Mouse (Mus musculus) stomach, embryonic 16.5 days (tissue): ENCODE results near the gene Porcn. TPM values are rescaled to one million over a fixed set of nuclear protein-coding genes. Genes with fewer than 3 reads are reported as not detected.

Experiments
- ATAC-seq: fragments of 200-750 bp; cut with Nextera tagmentation; 2 replicates; pipeline ENCODE4 v1.8.0; 2017; ENCODE audit warnings: moderate number of reproducible peaks, moderate TSS enrichment; ENCODE audit not compliant: insufficient read depth, low FRiP score
- H3K27ac ChIP-seq: fragments of 300-500 bp; sonication (generic); 2 replicates; pipeline ENCODE4 v1.5.1; 2014; ENCODE audit warnings: low read length
- H3K27me3 ChIP-seq: fragments of 300-500 bp; sonication (generic); 2 replicates; pipeline ENCODE4 v1.6.1; 2014; ENCODE audit warnings: low read length, control low read depth, mixed read lengths; ENCODE audit not compliant: control insufficient read depth, insufficient read depth
- H3K36me3 ChIP-seq: fragments of 300-500 bp; sonication (generic); 2 replicates; pipeline ENCODE4 v1.6.1; 2014; ENCODE audit warnings: low read length; ENCODE audit not compliant: control insufficient read depth, insufficient read depth
- H3K4me1 ChIP-seq: fragments of 300-500 bp; sonication (generic); 2 replicates; pipeline ENCODE4 v1.6.1; 2014; ENCODE audit warnings: low read length, control low read depth, mixed read lengths; ENCODE audit not compliant: control insufficient read depth, insufficient read depth
- H3K4me2 ChIP-seq: fragments of 300-500 bp; sonication (generic); 2 replicates; pipeline ENCODE4 v1.6.1; 2014; ENCODE audit warnings: low read depth, low read length, mixed read lengths
- H3K4me3 ChIP-seq: fragments of 300-500 bp; sonication (generic); replicated peaks from 2 replicates; pipeline ENCODE4 v1.5.1; 2014; ENCODE audit warnings: mild to moderate bottlenecking, low read length
- H3K9ac ChIP-seq: fragments of 300-500 bp; sonication (generic); 2 replicates; pipeline ENCODE4 v1.6.1; 2014; ENCODE audit warnings: low read length
- H3K9me3 ChIP-seq: fragments of 300-500 bp; sonication (generic); replicated peaks from 2 replicates; pipeline ENCODE4 v1.6.1; 2016; ENCODE audit warnings: low read length, control low read depth; ENCODE audit not compliant: control insufficient read depth
- WGBS: fragments of 180-500 bp; shearing (Covaris S2); extraction: QIAGEN DNeasy Blood & Tissue Kit; methylation state at CpG from one replicate; pipeline ENCODE4 v1.1.7; 2014; 5-methylcytosine and 5-hydroxymethylcytosine counted together
- polyA plus RNA-seq: library from polyadenylated mRNA; unstranded; fragments of >200 nt; fragmentation: Nextera tagmentation; extraction: Ambion mirVana; gene quantifications from 2 replicates; pipeline ENCODE4 v1.2.1, GENCODE M21; 2015

Gene Porcn
- polyA plus RNA-seq, 1 experiment from 2014 or later: 13.8 TPM

GRCm38 (mm10) chrX:8236704-8237103 is 30.4 kb upstream of the Porcn start:
- WGBS: 68% methylated on average over 2 of the region's 2 CpGs
- H3K36me3 ChIP-seq: no peaks in the 10 kb centered on the region
- no peaks in the 10 kb centered on the region for H3K9me3 ChIP-seq
- no peak overlapping the region for H3K4me3 ChIP-seq
- H3K4me1 ChIP-seq: no peaks in the 10 kb centered on the region
- H3K27ac ChIP-seq: no peak overlapping the region
- H3K4me2 ChIP-seq: no peak overlapping the region
- H3K9ac ChIP-seq: no peak overlapping the region
- H3K27me3 ChIP-seq: no peaks in the 10 kb centered on the region
- ATAC-seq: no peak

GRCm38 (mm10) chrX:8233602-8234001 is 27.3 kb upstream of the Porcn start:
- H3K27ac ChIP-seq: no peak overlapping the region
- no peaks in the 10 kb centered on the region for H3K36me3 ChIP-seq
- no peaks in the 10 kb centered on the region for H3K27me3 ChIP-seq
- WGBS: 86% methylated on average over 3 of the region's 3 CpGs
- no peak overlapping the region for H3K4me2 ChIP-seq
- no peaks in the 10 kb centered on the region for H3K9me3 ChIP-seq
- H3K4me3 ChIP-seq: no peak overlapping the region
- ATAC-seq: no peak
- no peaks in the 10 kb centered on the region for H3K4me1 ChIP-seq
- H3K9ac ChIP-seq: no peak overlapping the region

GRCm38 (mm10) chrX:8230272-8230671 is 23.9 kb upstream of the Porcn start:
- no peak overlapping the region for H3K4me3 ChIP-seq
- no peak for ATAC-seq
- no peaks in the 10 kb centered on the region for H3K36me3 ChIP-seq
- H3K9me3 ChIP-seq: no peaks in the 10 kb centered on the region
- no peaks in the 10 kb centered on the region for H3K4me1 ChIP-seq
- no peaks in the 10 kb centered on the region for H3K27me3 ChIP-seq
- no peak overlapping the region for H3K9ac ChIP-seq
- H3K4me2 ChIP-seq: no peak overlapping the region
- 80% methylated on average over 4 of the region's 4 CpGs for WGBS
- H3K27ac ChIP-seq: no peak overlapping the region

GRCm38 (mm10) chrX:8223473-8223872 is 17.1 kb upstream of the Porcn start:
- Histone ChIP-seq H3K4me1 (no peaks in the 10 kb centered on the region), H3K4me2 (no peak overlapping the region), H3K9me3 (no peaks in the 10 kb centered on the region), H3K9ac (no peak overlapping the region), H3K36me3 (no peaks in the 10 kb centered on the region), H3K27ac (no peak overlapping the region), H3K4me3 (no peak overlapping the region), H3K27me3 (no peaks in the 10 kb centered on the region)
- WGBS: 85% methylated on average over 7 of the region's 7 CpGs
- ATAC-seq: no peak

GRCm38 (mm10) chrX:8222678-8223421 is 16.5 kb upstream of the Porcn start:
- WGBS: 52% methylated on average over 7 of the region's 7 CpGs
- no peak for ATAC-seq
- Histone ChIP-seq H3K4me3 (no peak overlapping the region), H3K27me3 (no peaks in the 10 kb centered on the region), H3K36me3 (no peaks in the 10 kb centered on the region), H3K4me2 (no peak overlapping the region), H3K4me1 (no peaks in the 10 kb centered on the region), H3K27ac (no peak overlapping the region), H3K9ac (no peak overlapping the region), H3K9me3 (no peaks in the 10 kb centered on the region)

- 68% methylated on average over 3 of the region's 3 CpGs for WGBS
- ATAC-seq: no peak
These were observed 16.0 kb upstream of the Porcn start for GRCm38 (mm10) chrX:8222296-8222677.

GRCm38 (mm10) chrX:8219651-8220050 is 13.3 kb upstream of the Porcn start:
- H3K36me3 ChIP-seq: no peaks in the 10 kb centered on the region
- no peak overlapping the region for H3K4me2 ChIP-seq
- H3K4me1 ChIP-seq: no peaks in the 10 kb centered on the region
- no peaks in the 10 kb centered on the region for H3K9me3 ChIP-seq
- H3K27me3 ChIP-seq: no peaks in the 10 kb centered on the region
- no peak overlapping the region for H3K4me3 ChIP-seq
- no peak overlapping the region for H3K27ac ChIP-seq
- 24% methylated on average over 8 of the region's 8 CpGs for WGBS
- no peak overlapping the region for H3K9ac ChIP-seq
- no peak for ATAC-seq

More at GRCm38 (mm10) chrX:8222296-8222677, 16.0 kb upstream of the Porcn start:
- Histone ChIP-seq H3K9ac (no peak overlapping the region), H3K9me3 (no peaks in the 10 kb centered on the region), H3K4me3 (no peak overlapping the region), H3K4me2 (no peak overlapping the region), H3K27ac (no peak overlapping the region), H3K27me3 (no peaks in the 10 kb centered on the region), H3K4me1 (no peaks in the 10 kb centered on the region), H3K36me3 (no peaks in the 10 kb centered on the region)

- Histone ChIP-seq H3K27me3 (no peaks in the 10 kb centered on the region), H3K4me2 (no peak overlapping the region), H3K9ac (no peak overlapping the region), H3K4me1 (no peaks in the 10 kb centered on the region), H3K9me3 (no peaks in the 10 kb centered on the region), H3K4me3 (no peak overlapping the region), H3K27ac (no peak overlapping the region), H3K36me3 (no peaks in the 10 kb centered on the region)
- WGBS: 52% methylated on average over 2 of the region's 2 CpGs
- no peak for ATAC-seq
These were observed 11.8 kb upstream of the Porcn start for GRCm38 (mm10) chrX:8218114-8218513.

- no peak overlapping the region for H3K27ac ChIP-seq
- 36% methylated on average over 6 of the region's 6 CpGs for WGBS
- no peak overlapping the region for H3K4me2 ChIP-seq
- no peak overlapping the region for H3K9ac ChIP-seq
- H3K27me3 ChIP-seq: no peaks in the 10 kb centered on the region
- no peak for ATAC-seq
- no peaks in the 10 kb centered on the region for H3K36me3 ChIP-seq
- no peak overlapping the region for H3K4me3 ChIP-seq
- no peaks in the 10 kb centered on the region for H3K4me1 ChIP-seq
- H3K9me3 ChIP-seq: no peaks in the 10 kb centered on the region
These were observed 11.1 kb upstream of the Porcn start for GRCm38 (mm10) chrX:8217383-8217782.
